Mouse (Mus musculus) ovary, adult 10 weeks (tissue): ENCODE measurements around the gene Ube2q2. TPM values are rescaled to one million over a fixed set of nuclear protein-coding genes. Genes with fewer than 3 reads are reported as not detected.

Experiments used
- polyA plus RNA-seq: library from polyadenylated mRNA; stranded (reverse); fragments of 350-450 nt; fragmentation: Illumina TruSeq; extraction: RNeasy Lipid Tissue Mini Kit (QIAGEN cat#74804); gene quantifications from one replicate; pipeline ENCODE4 v1.2.3, GENCODE M21; 2014

Gene Ube2q2
- 176 TPM for polyA plus RNA-seq

GRCm38 (mm10) chr9:55148854-55149498, at the start of gene Ube2q2:
TSS of gene Ube2q2 (plus strand) at chr9:55148854.

GRCm38 (mm10) chr9:55208790-55209481, 60.3 kb downstream of the Ube2q2 start, which contains the start of gene Fbxo22:
TSS of gene Fbxo22 (plus strand) at chr9:55208925.

Other genes starting within 250 kb of the Ube2q2 start
- gene Hykk, start 231.6 kb upstream of the Ube2q2 start, polyA plus RNA-seq = 10.4 TPM
- gene Psma4, start 198.1 kb upstream of the Ube2q2 start, polyA plus RNA-seq = 509 TPM
- not detected for gene AY074887, start 197.9 kb upstream of the Ube2q2 start, polyA plus RNA-seq
- not detected for gene Chrna5, start 168.0 kb upstream of the Ube2q2 start, polyA plus RNA-seq
- gene Chrna3, start 122.3 kb upstream of the Ube2q2 start, polyA plus RNA-seq = not detected
- gene Chrnb4, start 100.1 kb upstream of the Ube2q2 start, polyA plus RNA-seq = not detected
- 67.0 TPM for gene Fbxo22, start 60.1 kb downstream of the Ube2q2 start, polyA plus RNA-seq
- gene Nrg4, start 178.0 kb downstream of the Ube2q2 start, polyA plus RNA-seq = 3.4 TPM
- gene Tmem266, start 178.1 kb downstream of the Ube2q2 start, polyA plus RNA-seq = 0.11 TPM